Mouse (Mus musculus) right cerebral cortex, postnatal 25 days (tissue): ENCODE data around the gene Sowahb.
"Not testable (repeated sequence)": the region's sequence is repeated elsewhere in the genome, so short reads cannot be mapped to it uniquely, and the experiment has no call there.

Source experiments
- DNase-seq: peaks from one replicate; pipeline ENCODE4 v3.0.0; 2022

The Sowahb gene

DNA sequence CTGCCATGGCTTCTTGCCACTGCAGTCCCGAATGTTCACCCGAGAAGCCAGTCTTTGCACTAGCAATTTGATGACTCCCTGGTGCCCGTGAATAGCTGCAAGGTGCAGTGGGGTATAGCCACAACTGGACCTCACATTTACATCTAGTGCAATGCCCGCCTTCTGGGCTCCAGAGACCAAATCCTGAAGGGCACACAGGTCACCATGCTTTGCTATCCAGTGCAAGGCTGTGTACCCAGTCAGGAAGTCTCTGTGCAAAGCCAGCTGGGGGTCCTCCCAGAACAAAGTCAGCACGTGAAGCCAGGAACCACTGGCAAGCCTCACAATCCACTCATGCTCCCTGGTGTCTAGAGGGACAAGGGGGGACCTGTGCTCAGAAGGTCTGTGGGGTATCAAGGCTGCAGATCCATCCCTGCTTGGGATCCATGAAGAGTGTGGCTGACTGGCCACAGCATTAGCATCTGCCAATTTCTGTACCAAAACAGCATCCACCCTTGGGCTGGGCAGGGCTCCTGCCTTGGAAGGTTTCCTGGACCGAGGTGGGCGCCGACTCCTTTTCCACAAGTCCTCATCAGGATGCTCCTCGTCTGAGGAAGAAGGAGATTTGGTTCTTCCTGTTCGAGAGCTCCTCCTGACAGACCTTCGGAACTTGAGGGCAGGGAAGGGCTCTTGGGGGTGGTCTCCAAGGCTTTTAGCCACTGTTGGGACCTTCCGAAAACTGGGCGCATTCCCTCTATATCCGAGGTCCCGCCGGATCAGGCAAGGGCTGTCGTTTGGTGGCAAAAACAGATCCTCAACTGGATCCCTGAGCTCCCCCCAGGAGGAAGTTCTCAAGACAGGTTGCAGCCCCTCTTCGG, 1.8 kb downstream of the Sowahb start:
- DNase-seq, result peak; percentile 36

- no peak for DNase-seq
Observed at GRCm38 (mm10) chr5:93042031-93042430, 2.8 kb downstream of the Sowahb start.

- DNase-seq, result no peak
Observed at GRCm38 (mm10) chr5:93041276-93041675, 3.5 kb downstream of the Sowahb start.

DNA sequence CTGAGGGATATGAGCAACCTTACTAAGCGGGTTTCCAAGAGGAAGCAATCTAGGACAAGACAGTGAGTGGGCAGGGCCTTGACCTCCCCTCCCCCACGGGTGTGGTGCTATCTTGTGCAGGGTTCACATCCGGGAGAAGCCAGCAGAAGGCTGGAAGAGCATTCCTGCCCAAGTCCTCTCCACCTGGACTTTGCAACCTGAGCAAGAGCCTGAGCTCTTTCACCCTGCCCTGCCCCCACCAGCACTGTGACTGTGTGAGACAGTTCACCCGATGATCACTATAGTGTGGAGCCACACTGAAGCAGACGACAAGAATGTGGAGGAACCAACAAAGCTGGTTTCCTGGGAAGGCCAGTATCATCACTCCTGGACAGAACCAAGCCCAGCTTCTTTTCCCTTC, 4.7 kb downstream of the Sowahb start:
- no peak for DNase-seq

DNA sequence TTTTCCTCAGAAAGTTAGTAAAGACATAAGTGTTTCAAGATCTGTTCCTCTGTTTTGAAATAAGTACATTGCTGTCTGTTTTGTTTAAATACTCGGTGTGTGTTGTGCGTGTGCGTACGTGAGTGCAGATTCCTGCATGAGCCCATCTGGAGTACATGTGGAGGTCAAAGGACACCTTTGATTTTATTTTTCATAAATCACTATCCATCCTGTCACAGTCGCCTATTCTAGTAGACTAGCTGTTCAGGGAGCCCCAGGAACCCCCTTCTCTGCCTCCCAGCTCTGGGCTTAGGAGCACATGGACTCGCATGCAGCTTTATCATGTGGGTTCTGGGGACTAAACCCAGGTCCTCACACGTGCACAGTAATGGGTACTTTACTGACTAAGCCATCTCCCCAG, 8.6 kb downstream of the Sowahb start:
- no peak for DNase-seq

- DNase-seq, result no peak
Observed at GRCm38 (mm10) chr5:93035285-93035684, 9.5 kb downstream of the Sowahb start.

- DNase-seq, result no peak
Observed at GRCm38 (mm10) chr5:93033087-93033870, 11.5 kb downstream of the Sowahb start.

DNA sequence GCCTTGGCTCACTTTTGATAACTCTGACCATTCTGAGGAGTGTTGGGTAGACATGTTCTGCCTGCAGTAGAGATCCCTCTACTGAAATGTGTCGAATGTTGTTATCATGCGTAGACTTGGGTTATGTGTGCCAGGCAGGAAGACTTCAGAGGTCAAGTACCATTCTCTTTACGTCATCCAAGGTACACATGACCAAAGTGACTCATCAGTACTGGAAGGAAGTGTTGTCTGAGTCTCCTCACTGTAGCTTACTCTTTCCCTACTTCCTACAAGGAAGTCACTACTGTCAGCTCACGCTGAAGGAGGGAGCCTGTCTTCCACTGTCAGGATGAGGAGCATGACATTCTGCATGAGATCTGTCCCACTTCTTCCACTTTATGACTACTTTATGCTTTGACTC, 12.2 kb downstream of the Sowahb start:
- no peak for DNase-seq

DNA sequence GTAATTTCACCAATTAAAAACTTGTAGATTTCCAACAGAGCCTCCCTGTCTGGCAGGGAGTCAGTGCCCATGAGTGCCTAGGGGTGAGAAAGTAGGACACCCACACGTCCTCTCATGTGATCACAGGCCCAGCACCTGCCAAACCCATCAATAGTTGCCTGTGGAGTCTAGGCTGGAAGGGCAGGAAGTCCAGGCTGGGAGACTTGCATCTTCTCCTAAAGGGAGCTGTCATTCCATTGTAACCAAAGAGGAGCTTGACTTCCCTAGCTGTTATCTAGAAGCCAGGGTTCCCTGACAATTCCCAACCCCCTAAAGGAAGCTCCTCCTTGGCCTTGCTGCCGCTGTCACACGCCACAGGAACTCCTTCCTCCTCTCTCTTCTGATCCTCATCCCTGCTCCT, 14.0 kb downstream of the Sowahb start:
- no peak for DNase-seq

GRCm38 (mm10) chr5:93030411-93030810, 14.4 kb downstream of the Sowahb start:
- DNase-seq, result no peak

GRCm38 (mm10) chr5:93027120-93027675, 17.6 kb downstream of the Sowahb start:
- DNase-seq, result no peak

DNA sequence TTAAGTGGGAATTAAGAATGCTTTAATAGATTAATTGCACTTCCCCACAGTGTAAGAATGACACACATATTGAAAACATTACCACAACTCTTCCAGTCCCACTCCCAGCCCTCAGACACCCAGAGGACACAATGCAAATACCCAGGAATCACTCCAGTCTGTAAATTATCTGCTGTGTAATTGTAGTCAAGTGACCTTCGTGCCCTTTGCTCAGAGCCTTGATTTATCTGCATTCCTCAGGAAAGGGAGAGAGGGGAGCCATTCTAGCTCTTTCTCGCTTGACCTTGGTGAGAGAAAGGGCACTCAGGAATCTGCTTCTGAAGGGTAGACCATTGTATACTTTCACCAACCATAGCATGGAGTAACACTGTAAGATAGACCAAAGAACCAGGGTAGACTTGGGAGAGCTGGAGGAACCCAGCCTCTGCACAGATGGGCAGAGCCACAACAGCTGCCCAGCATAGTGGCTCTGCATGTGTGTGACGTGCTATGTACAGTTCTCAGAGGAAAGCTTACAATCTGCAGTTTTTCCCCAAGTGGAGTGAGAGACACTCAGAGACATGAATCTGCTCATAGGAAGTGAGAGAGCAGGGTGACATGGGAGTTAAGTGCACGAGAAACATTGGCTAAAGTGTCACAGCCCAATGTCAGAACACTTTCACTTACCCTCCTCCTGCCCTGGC, 18.2 kb downstream of the Sowahb start:
- DNase-seq, result no peak

DNA sequence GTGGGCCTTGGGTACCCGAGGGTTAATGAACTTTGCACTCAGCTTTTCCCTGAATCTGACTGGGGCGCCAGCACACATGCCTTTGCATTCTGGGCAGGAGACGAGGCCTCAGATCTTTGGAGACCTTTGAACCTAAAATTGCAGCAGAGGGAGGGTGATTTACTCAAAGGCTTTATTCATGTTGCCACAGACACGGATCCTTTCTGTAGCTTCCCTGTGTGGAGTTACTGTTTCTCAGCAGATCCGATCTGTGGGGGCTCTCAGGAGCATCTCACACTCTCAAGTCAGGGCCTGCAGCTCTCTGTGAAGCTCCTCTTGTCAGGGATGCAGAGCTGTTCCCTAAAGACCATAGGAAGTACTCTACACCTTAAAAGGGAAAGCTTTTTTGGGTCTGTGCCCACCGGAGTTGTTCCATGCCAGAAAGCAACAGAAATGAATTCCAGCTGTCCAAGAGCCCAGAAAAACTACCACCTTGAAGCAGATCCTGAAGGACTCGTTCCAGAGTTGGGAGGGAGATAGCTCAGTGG, 20.0 kb downstream of the Sowahb start:
- no peak for DNase-seq

DNA sequence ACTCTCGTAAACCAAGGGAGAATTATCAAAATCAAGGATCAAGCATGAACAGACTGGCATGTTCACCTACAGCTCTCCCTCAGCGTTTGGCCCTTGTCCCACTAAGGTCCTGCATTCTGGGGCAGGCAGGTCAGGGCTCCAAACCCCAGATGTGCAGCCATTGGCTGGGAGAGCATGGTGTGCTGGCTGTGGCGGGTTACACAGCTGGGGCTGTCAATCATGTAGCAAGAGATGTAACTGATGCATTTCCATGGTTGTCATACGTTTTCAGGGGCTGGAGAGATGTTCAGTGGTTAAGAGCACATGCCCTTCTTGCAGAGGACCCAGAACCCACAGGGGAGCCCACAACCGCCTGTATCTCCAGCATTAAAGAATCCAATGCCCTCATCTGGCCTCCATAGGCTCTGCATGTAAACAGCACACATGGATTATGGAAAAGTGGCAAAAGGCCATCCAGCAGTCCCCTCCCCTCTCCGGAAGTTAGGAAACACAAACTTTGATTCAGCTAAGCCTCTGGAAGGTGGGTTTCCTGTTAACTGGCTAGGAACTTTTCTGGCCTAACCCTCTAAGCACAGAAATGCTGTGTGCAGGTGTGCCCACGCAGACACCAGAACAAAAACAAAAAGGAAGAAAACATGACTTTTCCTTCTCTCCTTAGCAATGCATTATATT, 22.6 kb downstream of the Sowahb start:
- DNase-seq, result no peak

- DNase-seq, result no peak
Observed at GRCm38 (mm10) chr5:93020024-93020666, 24.7 kb downstream of the Sowahb start.

- DNase-seq, result not testable (repeated sequence)
Observed at GRCm38 (mm10) chr5:93019207-93019606, 25.6 kb downstream of the Sowahb start.

DNA sequence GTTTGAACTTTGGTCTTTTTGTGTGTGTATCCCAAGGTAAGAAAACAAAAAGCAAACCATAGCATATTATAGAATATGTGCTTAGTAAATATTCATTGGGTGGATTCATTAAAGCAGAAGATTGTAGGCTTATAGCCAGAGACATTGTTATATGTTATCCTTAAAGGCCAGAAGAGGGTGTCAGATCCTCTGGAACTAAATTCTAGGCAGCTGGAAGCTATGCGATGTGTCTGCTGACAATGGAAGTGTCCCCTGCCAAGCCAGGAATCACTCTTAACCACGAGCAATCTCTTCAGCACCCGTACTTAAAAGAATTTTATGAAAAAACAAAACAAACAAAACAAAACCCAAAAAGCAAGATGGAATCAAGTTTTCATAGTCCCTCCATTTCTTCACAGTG, 27.1 kb downstream of the Sowahb start:
- no peak for DNase-seq

- no peak for DNase-seq
Observed at GRCm38 (mm10) chr5:93008256-93008655, 36.6 kb downstream of the Sowahb start.

DNA sequence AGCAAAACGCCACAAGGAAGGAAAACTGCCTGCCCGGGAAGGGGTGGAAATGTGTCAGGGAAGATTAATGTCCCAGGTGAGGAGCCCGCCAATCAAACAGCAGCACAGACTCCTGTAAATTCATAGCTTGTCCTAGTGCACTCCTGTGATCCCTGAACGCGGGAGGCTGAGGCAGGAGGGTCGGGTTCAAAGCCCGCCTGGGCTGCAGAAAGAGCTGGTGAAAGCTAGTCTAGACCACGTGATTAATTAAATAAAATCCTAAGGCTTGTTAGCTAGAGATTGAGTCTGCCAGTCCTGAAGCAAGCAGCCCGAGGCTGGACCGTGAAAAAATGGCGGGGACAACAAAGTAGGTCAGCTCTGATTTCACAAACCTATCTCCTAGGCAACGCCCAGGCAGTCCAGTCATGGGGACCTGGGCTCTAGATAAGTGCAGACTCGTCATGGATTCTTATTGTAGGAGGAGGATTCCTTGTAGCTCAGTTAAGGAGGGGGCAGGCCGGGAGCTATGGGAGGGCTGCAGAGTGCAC, 38.9 kb downstream of the Sowahb start:
- peak; percentile 23 for DNase-seq

DNA sequence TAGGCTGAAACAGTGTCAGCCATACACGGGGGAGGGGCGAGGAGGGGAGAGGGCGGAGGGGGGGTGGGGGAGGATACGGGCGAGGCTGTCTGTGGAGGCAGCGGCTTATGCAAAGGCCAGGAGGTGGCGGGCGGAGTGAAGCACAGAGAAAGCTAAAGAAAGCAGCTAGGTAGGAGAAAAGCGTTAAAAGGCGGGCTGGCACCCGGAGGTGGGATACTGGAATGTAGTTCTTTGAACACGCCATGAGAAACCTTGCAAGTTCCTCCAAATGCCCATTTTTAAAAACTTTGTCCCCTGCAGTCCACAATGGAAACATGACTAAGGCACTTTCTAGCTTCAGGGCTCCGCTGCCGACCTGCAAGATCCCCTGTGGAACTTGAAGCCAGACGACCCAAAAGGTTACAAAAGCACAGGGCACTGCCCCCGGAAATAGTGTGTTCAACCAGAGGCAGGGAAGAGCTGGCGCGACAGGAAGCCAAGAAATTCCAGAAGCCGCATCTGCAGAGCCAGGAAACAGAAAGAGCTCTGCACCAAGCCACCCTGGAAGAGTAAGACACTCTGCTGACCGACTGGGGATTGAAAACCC, 39.5 kb downstream of the Sowahb start:
- DNase-seq, result peak; percentile 49

DNA sequence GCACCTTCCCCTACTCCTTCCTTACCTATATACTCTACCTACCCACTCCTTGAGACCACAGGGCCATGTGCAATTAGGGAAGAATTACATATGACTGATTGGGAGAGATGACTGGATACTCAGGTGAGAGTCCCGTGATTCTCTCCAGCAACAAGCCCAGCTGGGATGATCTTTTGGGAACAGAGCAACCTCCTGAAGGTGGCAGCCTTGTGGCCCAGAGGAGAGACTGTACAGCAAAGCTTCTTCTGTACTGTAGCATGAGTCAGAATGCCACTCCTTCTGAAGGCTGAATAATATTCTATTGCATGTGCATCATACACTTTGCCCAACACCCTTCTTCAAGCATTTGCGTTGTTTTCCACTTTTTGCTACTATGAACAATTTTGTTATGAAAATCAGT, 42.2 kb downstream of the Sowahb start:
- DNase-seq, result no peak
